Mouse (Mus musculus) CH12.LX (cell line): Measurements from ENCODE around the gene Pkp1. TPM values are rescaled to one million over a fixed set of nuclear protein-coding genes. Genes with fewer than 3 reads are reported as not detected.

Source experiments
- DNase-seq: peaks from one replicate; pipeline ENCODE4 v3.0.0-alpha.2; 2013; ENCODE audit errors: extremely low read depth
- H3K27ac ChIP-seq: 2 replicates; pipeline ENCODE4 v1.5.1; 2012; ENCODE audit warnings: low read depth, mild to moderate bottlenecking, control low read depth, moderate library complexity; ENCODE audit not compliant: insufficient read depth
- H3K27me3 ChIP-seq: replicated peaks from 2 replicates; pipeline ENCODE3; 2012; ENCODE audit warnings: inconsistent platforms
- H3K36me3 ChIP-seq, 2 experiments: replicated peaks in 1 of 2; 2 replicates each; pipeline versions ENCODE3 to v1.6.1; 2012; ENCODE audit warnings: inconsistent platforms in 1 of 2, low read length in 1 of 2, mild to moderate bottlenecking in 1 of 2, mixed read lengths in 1 of 2, moderate library complexity in 1 of 2; ENCODE audit not compliant: control insufficient read depth in 1 of 2, insufficient read depth in 1 of 2
- H3K4me1 ChIP-seq, 2 experiments: 2 replicates each; pipeline ENCODE4 v1.6.1; 2012; ENCODE audit warnings: inconsistent platforms in 1 of 2, moderate library complexity in 1 of 2; ENCODE audit not compliant: insufficient read depth in 2 of 2, control insufficient read depth in 1 of 2
- H3K4me2 ChIP-seq: 2 replicates; pipeline ENCODE4 v1.6.1; 2012; ENCODE audit warnings: low read depth, mild to moderate bottlenecking, control low read depth; ENCODE audit not compliant: poor library complexity, insufficient read depth, severe bottlenecking
- H3K4me3 ChIP-seq, 3 experiments: fragments of 150-350 bp in 1 of 3; sonication (generic) in 1 of 3; replicated peaks in 1 of 3; 2 replicates each; pipeline versions ENCODE3 to v1.5.1; 2011 to 2012; ENCODE audit warnings: low read depth in 2 of 3, low read length in 2 of 3, mild to moderate bottlenecking in 2 of 3, moderate library complexity in 2 of 3, control low read depth in 1 of 3, improper control_type of control experiment in 1 of 3, inconsistent platforms in 1 of 3, mixed read lengths in 1 of 3; ENCODE audit not compliant: poor library complexity in 1 of 3
- H3K79me2 ChIP-seq: replicated peaks from 2 replicates; pipeline ENCODE4 v1.6.1; 2012; ENCODE audit warnings: mild to moderate bottlenecking, moderate library complexity; ENCODE audit not compliant: control insufficient read depth, poor library complexity, insufficient read depth, severe bottlenecking; ENCODE audit errors: extremely low read depth
- H3K9ac ChIP-seq: 2 replicates; pipeline ENCODE4 v1.6.1; 2012; ENCODE audit warnings: low read depth, mild to moderate bottlenecking, control low read depth, moderate library complexity; ENCODE audit not compliant: insufficient read depth
- H3K9me3 ChIP-seq: replicated peaks from 2 replicates; pipeline ENCODE3; 2012; ENCODE audit warnings: low read length, inconsistent platforms, mixed read lengths
- CHD2 ChIP-seq: IDR thresholded peaks from 2 replicates; pipeline ENCODE4 v1.6.1; 2011; ENCODE audit warnings: low read length, improper control_type of control experiment
- EP300 ChIP-seq: IDR thresholded peaks from 2 replicates; pipeline ENCODE4 v1.6.1; 2011; ENCODE audit warnings: low read length, improper control_type of control experiment
- GABPA ChIP-seq: IDR thresholded peaks from 2 replicates; pipeline ENCODE4 v1.6.1; 2012; ENCODE audit warnings: low read depth, low read length, improper control_type of control experiment, inconsistent platforms; ENCODE audit not compliant: insufficient replicate concordance
- HCFC1 ChIP-seq: IDR thresholded peaks from 2 replicates; pipeline ENCODE4 v1.6.1; 2012; ENCODE audit warnings: low read depth, mild to moderate bottlenecking, inconsistent platforms, low read length, improper control_type of control experiment
- IRF4 ChIP-seq: IDR thresholded peaks from 2 replicates; pipeline ENCODE4 v1.6.1; 2014; ENCODE audit warnings: low read depth, mild to moderate bottlenecking, inconsistent platforms, low read length, improper control_type of control experiment
- JUN ChIP-seq: IDR thresholded peaks from 2 replicates; pipeline ENCODE4 v1.6.1; 2011; ENCODE audit warnings: low read depth, mild to moderate bottlenecking, low read length, improper control_type of control experiment, moderate library complexity; ENCODE audit not compliant: insufficient read depth
- KAT2A ChIP-seq: IDR thresholded peaks from 2 replicates; pipeline ENCODE4 v1.6.1; 2012; ENCODE audit warnings: low read length, improper control_type of control experiment, inconsistent platforms; ENCODE audit not compliant: insufficient replicate concordance
- MAFK ChIP-seq: IDR thresholded peaks from 2 replicates; pipeline ENCODE4 v1.6.1; 2011; ENCODE audit warnings: low read length, improper control_type of control experiment; ENCODE audit not compliant: insufficient replicate concordance
- MAX ChIP-seq: IDR thresholded peaks from 2 replicates; pipeline ENCODE4 v1.6.1; 2011; ENCODE audit warnings: low read length, improper control_type of control experiment
- MAZ ChIP-seq: IDR thresholded peaks from 2 replicates; pipeline ENCODE4 v1.6.1; 2012; ENCODE audit warnings: low read depth, mild to moderate bottlenecking, inconsistent platforms, low read length, improper control_type of control experiment, moderate library complexity
- MEF2A ChIP-seq: IDR thresholded peaks from 2 replicates; pipeline ENCODE4 v1.6.1; 2014; ENCODE audit warnings: low read depth, mild to moderate bottlenecking, inconsistent platforms, low read length, improper control_type of control experiment, borderline replicate concordance
- NELFE ChIP-seq: IDR thresholded peaks from 2 replicates; pipeline ENCODE4 v1.6.1; 2011; ENCODE audit warnings: low read depth, low read length, improper control_type of control experiment
- PAX5 ChIP-seq: IDR thresholded peaks from 2 replicates; pipeline ENCODE4 v1.6.1; 2012; ENCODE audit warnings: low read length, inconsistent platforms, mixed read lengths
- POLR2A ChIP-seq: IDR thresholded peaks from 2 replicates; pipeline ENCODE4 v1.6.1; 2011; ENCODE audit warnings: low read depth, mild to moderate bottlenecking, improper control_type of control experiment, low read length
- SIN3A ChIP-seq: IDR thresholded peaks from 2 replicates; pipeline ENCODE4 v1.6.1; 2012; ENCODE audit warnings: low read length, improper control_type of control experiment, inconsistent platforms
- SMC3 ChIP-seq: IDR thresholded peaks from 2 replicates; pipeline ENCODE4 v1.6.1; 2011; ENCODE audit warnings: low read depth, low read length, improper control_type of control experiment
- USF1 ChIP-seq: IDR thresholded peaks from 2 replicates; pipeline ENCODE4 v1.6.1; 2014; ENCODE audit warnings: low read depth, mild to moderate bottlenecking, inconsistent platforms, low read length, improper control_type of control experiment
- USF2 ChIP-seq: conservative IDR thresholded peaks from 2 replicates; pipeline ENCODE4 v1.6.1; 2011; ENCODE audit warnings: low read depth, low read length, improper control_type of control experiment
- ZC3H11A ChIP-seq: IDR thresholded peaks from 2 replicates; pipeline ENCODE4 v1.6.1; 2012; ENCODE audit warnings: low read depth, mild to moderate bottlenecking, inconsistent platforms, low read length, improper control_type of control experiment
- dilution Hi-C: fragments of 300-500 bp; cut with MboI; formaldehyde crosslinking; loops from 2 replicates; pipeline ENCODE4 v1.14.3; 2020; ENCODE audit warnings: low sequenced_read_pairs; ENCODE audit not compliant: extremely low pct_unique_long_range_greater_than_20kb, extremely low pct_ligation_motif_present
- in situ Hi-C: fragments of 300-500 bp; cut with MboI; formaldehyde crosslinking; loops from 3 replicates; pipeline ENCODE4 v1.14.3; 2019; ENCODE audit warnings: low sequenced_read_pairs, low pct_ligation_motif_present, low pct_unique_long_range_greater_than_20kb, mixed read lengths
- polyA plus RNA-seq: library from polyadenylated mRNA; unstranded; fragments of >175 nt; gene quantifications from 2 replicates; pipeline ENCODE4 v1.2.1, GENCODE M21; 2012; ENCODE audit warnings: low read depth; ENCODE audit not compliant: insufficient read length
- total RNA-seq, 2 experiments: library from RNA; depleted of rRNA; stranded (reverse); fragments of 300-350 nt in 1 of 2; fragments of >200 nt in 1 of 2; gene quantifications; 2 replicates each; pipeline ENCODE4 v1.2.3; 2012 to 2014

Pkp1 gene
- total and polyA plus RNA-seq, 3 experiments, result not detected

GRCm38 (mm10) chr1:135923229-135923628 is 4.2 kb upstream of the Pkp1 start:
- TF ChIP-seq MAX (no peak), USF1 (no peak), IRF4 (no peak), MAFK (no peak), POLR2A (no peak), MEF2A (no peak), USF2 (no peak), NELFE (no peak), JUN (no peak), KAT2A (no peak), SMC3 (no peak), CHD2 (no peak), EP300 (no peak), ZC3H11A (no peak), GABPA (no peak), HCFC1 (no peak), PAX5 (no peak), MAZ (no peak), SIN3A (no peak)
- Histone ChIP-seq H3K9ac (no peak overlapping the region), H3K27me3 (peaks cover 74% of the 10 kb centered on the region), H3K79me2 (no peaks in the 10 kb centered on the region), H3K9me3 (peaks cover 3% of the 10 kb centered on the region), H3K4me2 (no peak overlapping the region), H3K36me3 (no peaks in the 10 kb centered on the region), H3K4me1 (peaks cover 3 to 11% of the 10 kb centered on the region in 2 experiments; a peak in 3 of 4 replicates), H3K27ac (no peak overlapping the region), H3K4me3 (no peak overlapping the region)
- dilution Hi-C loops, result no loop called here
- DNase-seq, result no peak
- in situ Hi-C loops, result no loop called here

DNA sequence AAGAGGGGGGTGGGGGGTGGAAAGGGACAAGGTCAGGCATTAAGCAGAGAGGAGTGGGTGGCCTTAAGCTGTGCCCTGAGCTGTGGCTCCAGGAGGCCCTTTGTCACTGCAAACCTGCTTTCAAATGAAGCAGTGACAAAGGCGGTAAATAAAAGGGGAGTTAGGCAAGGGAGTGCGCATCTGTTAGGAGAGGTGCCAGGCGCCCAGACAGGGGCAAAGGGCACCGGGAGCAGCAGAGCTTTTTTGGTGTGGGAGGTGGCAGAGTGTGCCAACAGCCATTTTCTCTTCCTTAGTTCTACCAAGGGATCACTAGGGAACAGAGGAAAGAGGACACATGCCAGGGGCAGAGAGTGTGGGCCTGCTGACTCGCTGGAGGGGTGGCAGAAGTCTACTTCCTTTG is 1.8 kb downstream of the Pkp1 start:
- peaks cover 60% of the 10 kb centered on the region for H3K27me3 ChIP-seq
- H3K4me1 ChIP-seq, result peaks cover 2 to 16% of the 10 kb centered on the region in 2 experiments; a peak in 3 of 4 replicates
- H3K4me2 ChIP-seq, result no peak overlapping the region
- peaks cover 3% of the 10 kb centered on the region for H3K9me3 ChIP-seq
- no peak overlapping the region for H3K27ac ChIP-seq
- no peak for DNase-seq
- H3K36me3 ChIP-seq, result no peaks in the 10 kb centered on the region
- TF ChIP-seq SMC3, result no peak
- H3K79me2 ChIP-seq, result no peaks in the 10 kb centered on the region
- H3K4me3 ChIP-seq, result no peak overlapping the region
- in situ Hi-C loops (no loop called here), dilution Hi-C loops (no loop called here)
- no peak overlapping the region for H3K9ac ChIP-seq
